Mouse (Mus musculus): ENCODE data around the gene Cdhr2. TPM values are rescaled to one million over a fixed set of nuclear protein-coding genes. Genes with fewer than 3 reads are reported as not detected.
A peak's percentile ranks its signal among the peaks of the same experiment; 100 is the strongest.

The Cdhr2 gene
- total RNA-seq (2021), result under 1 TPM; 0.58 to 0.73 TPM
- long read RNA-seq, experiment 1, partial matches to known transcripts, result 1 of 1 reads
- long read RNA-seq, experiment 1, other reads (novel, unspliced or antisense), result 0 of 1 reads
- long read RNA-seq, experiment 2, result 0 reads

DNA sequence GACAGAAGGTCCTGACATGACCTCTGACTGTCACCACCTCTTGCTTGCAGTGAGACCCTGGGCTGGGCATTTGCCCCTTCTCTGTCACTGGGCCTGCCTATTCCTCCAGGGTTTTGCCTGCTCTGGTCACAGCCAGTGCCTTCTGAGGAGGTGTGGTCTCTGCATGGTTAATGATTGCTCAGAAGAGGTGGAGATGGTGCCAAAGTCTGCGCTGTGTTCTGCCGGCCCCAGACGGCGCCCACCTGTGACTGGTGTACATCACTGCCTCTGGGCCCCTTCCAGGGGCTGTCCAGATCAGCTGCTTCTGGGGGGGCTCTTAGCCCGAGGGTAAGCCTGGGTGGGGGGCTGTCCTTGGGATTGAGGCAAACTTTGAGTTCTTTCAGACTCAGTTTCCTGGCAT lies at the start of gene Cdhr2:
Cdhr2 (plus strand) TSS at position 219 of the 400 bp plus-strand sequence.
- DNase-seq (ENCODE audit: low spot score in 2 of 2), result no peak

- DNase-seq (ENCODE audit: low spot score in 2 of 2), result no peak
These were observed 40.4 kb upstream of the Cdhr2 start for GRCm38 (mm10) chr13:54660877-54661276.

DNA sequence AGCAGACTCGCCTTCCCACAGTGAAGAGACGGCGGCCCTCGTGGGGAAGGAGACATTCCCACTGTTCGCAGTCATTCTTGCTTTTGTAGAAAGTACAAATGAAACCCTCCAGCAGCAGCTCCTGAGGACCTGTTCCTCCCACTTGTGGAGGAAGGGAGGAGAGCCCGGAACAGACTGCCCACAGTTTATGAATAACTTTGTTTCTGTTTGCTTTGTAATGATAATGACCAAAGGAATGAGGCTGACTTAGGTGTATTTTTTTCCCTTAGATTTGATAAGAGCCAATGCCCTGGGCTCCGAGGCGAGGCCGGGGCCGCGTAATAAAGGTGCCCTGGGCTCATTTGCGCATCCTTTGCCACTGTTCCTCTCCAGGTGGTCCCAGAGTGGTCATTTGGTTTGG lies 39.9 kb upstream of the Cdhr2 start:
- DNase-seq (ENCODE audit: low spot score in 2 of 2), result no peak

DNA sequence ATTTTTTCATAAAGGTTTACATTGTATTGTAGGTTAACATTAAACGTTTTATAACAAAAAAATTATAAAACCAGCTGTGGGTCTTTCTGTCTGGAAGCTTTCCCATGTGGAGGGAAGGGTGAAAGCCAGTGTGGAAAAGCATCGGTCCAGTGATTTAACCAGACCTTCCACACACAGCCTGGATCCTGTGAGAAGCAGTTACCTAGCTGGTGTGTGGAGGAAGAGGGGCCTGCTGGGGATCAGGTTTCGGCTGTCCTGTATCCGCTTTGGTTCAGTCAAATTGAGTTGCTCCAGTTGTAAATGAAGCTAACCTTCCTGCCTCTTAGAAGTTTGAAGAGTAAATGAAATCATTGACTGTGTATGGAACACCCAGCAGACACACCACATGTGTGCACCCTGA lies 37.3 kb upstream of the Cdhr2 start:
- DNase-seq (ENCODE audit: low spot score in 2 of 2), result no peak

GRCm38 (mm10) chr13:54664509-54664908 lies 36.8 kb upstream of the Cdhr2 start:
- no peak for DNase-seq (ENCODE audit: low spot score in 2 of 2)

DNA sequence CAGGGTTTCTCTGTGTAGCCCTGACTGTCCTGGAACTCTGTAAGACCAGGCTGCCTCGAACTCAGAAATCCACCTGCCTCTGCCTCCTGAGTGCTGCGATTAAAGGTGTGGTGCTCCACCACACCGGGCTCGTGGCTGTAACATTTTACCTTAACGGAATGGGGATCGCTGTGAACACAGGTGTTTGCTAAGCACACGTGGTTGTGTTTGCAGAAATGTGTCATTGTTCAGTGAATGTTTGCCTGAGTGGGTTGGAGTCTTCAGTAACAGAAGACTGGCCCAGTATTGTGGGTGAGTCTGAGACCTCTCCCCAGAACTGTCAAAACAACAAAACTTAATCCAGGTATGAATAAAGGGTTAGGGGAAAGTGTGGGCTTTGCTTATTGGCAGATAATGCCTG lies 36.2 kb upstream of the Cdhr2 start:
- DNase-seq (ENCODE audit: low spot score in 2 of 2), result no peak

- DNase-seq (ENCODE audit: low spot score in 2 of 2), result no peak
These were observed 30.8 kb upstream of the Cdhr2 start for GRCm38 (mm10) chr13:54670491-54670890.

- DNase-seq (ENCODE audit: low spot score in 2 of 2), result no peak
These were observed 25.2 kb upstream of the Cdhr2 start for GRCm38 (mm10) chr13:54675895-54676590.

DNA sequence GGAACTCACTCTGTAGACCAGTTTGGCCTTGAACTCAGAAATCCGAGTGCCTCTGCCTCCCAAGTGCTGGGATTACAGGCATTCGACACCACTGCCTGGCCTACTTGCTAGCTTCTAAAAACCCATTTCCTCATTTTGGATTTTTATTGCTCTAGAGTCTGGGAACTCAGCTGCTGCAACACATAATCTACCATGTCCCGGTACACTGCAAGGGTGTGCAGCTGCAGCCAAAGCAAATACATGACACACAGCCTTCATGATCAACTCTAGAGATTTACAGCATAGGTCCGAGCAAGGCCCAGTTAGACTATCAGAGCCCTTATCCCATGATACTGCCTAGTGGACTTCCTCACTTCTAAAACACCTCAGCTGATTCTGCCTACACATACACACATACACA lies 23.0 kb upstream of the Cdhr2 start:
- DNase-seq (ENCODE audit: low spot score in 2 of 2), result no peak

- DNase-seq (ENCODE audit: low spot score in 2 of 2), result no peak
These were observed 20.9 kb upstream of the Cdhr2 start for GRCm38 (mm10) chr13:54680184-54680853.

- DNase-seq (ENCODE audit: low spot score in 2 of 2), result no peak
These were observed 20.0 kb upstream of the Cdhr2 start for GRCm38 (mm10) chr13:54681291-54681690.

- no peak for DNase-seq (ENCODE audit: low spot score in 2 of 2)
These were observed 18.0 kb upstream of the Cdhr2 start for GRCm38 (mm10) chr13:54683301-54683700.

DNA sequence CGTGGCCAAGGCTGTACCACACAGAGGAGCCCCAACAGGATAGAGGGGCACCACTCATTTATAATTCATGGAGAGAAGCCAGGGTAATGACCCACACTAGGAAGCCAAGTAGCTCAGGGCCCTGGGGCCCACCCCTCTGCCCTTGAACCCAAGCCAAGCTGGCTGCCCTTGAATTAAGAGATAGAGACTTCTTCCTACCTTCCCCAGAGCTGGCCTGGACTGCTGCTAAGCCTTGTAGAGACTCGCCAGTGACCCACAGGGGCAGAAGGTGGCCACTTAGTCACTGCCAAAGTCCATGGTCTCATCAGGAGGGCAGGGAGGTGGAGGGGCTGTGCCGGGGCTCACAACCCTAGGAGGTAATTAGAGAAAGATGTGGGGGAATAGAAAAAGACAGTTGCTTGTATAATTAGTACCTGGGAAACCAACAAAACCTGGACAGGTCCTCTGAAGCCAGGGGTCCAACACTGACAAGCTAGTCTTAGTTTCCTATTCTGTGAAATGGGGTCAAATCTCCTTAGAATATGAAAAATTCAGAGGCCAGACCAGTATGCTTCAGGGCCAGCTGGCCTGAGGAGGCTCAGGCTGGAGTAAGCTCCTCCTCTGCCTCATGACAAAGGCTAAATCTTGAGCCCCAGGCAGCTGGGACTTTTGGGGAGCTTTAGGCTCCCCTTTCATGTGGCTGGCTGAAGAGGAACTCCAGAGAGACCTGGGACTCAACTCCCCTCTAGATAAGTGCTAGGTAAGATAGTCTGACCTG lies 16.9 kb upstream of the Cdhr2 start:
- DNase-seq (ENCODE audit: low spot score in 2 of 2), result no peak

DNA sequence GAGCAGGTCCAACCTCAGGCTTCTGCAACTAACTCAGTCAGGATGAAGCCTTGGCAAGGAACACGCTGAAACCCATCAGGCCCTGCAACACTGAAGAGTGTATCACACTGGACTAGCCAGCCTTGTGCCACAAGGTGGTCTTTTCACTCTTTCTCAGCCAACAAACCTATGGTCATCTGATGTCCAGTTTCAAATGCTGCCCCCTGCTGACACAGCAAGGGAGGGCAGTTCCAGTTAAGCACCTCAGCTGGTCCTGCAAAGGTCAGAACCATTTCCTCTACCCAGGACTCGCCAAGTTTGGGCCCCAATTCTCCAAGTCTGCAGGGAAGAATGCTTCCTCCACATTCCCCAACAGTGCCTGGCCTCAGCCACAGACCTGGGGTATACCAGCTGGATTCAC lies 16.1 kb upstream of the Cdhr2 start:
- DNase-seq (ENCODE audit: low spot score in 2 of 2), result peak in 1 of 2 experiments; percentile 35

DNA sequence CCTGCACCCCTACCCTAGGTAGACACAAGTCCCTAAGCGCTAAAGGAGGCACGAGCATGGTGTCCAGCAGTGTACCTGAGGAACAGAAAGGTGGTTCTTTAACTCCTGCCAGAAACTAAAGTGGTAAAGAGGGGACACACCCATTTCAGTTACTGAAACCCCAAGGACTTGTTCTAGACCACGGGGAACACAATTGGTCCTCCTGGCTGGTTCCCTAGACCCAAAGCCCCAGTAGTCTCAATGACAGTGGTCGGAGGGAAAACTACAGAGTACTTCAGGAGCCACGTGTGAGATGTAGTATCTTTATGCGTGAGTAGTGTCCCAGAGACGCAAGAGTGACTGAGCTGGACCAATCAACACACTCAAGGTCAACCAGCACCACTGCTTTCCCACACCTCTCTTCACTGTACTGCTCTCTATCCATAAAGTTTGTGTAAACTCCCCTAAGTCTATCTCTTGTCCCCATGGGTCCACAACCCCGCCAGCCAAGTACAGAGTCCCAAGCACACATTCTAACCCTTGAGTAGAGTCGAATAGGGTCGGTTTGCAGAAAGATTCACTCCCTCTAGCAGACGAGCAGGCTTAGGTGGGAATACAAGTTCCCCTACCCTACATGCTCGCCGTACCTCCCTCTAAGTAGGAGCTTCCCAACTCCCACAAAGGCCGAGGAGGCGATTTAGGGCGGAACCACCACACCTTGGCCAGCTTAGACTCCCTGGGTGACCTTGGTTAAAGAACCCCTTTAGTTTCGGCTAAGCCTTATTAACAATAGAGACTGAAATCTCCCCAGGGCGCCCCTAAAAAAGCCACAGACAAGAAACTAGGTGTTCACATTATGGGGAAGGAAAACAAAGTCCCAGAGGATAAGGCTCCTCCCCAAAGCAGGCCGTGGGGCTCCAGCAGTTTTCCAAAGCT lies 14.9 kb upstream of the Cdhr2 start:
- no peak for DNase-seq (ENCODE audit: low spot score in 2 of 2)

DNA sequence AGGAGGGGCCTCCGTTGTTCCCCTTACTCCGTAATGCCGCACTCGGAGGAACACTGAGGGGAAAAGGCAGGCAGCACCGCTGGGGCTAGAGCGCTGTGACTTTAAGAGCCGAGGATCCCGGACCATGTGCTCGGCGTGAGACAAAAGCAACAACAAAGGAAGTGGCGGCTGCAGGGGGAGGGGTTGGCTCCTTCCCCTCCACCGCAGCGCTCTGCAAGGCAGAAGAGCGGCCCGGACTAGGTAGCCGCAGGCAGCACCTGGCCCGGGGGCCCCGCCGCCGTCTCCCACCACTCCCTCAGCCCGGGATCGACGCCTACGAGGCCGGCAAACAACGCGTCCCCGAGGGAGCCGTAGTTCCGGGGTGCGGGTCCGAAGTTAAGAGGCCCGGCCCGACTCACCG lies 14.2 kb upstream of the Cdhr2 start:
- peak; percentile 68 to 72 for DNase-seq (ENCODE audit: low spot score in 2 of 2)

DNA sequence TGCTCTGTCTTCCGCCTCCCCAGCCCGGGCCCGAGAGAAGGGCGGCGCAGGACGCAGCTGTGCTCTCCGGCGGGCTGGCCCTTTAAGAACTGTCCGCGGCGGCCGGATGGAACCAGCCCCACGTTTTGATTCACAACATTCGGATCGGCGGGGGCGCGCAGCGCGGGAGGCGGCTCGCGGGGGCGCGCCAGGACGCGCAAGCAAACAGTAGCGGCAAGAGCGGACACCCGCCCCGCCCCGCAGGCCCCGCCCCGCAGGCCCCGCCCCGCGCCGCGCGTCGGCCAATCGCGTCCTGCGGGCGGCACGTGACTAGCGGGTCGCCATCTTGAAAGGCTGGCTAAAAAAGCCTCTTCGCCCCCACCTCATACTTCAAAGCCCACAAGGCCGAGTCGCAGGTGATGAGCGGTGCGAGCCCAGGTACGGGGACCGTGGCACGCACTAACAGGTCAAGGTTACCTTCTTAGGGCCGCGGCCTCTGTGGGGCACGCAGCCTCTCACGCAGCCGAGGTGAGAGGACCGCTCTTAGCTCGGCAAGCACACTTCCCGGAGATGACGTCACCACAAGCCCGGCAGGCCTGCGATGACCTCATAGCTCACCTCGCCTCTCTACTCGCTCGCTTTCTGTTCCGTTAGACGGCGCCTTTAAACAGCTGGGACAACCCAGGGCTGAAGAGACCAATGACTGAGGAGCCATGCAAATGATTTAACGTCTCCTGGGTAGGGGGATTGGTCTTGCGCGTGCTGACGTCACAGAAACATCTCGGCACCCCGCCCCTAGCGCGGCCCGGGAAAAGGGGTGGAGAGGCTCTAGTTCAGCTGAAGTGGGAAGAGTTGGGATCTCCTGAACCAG lies 13.5 kb upstream of the Cdhr2 start:
- DNase-seq (ENCODE audit: low spot score in 2 of 2), result peak; percentile 96 to 98

DNA sequence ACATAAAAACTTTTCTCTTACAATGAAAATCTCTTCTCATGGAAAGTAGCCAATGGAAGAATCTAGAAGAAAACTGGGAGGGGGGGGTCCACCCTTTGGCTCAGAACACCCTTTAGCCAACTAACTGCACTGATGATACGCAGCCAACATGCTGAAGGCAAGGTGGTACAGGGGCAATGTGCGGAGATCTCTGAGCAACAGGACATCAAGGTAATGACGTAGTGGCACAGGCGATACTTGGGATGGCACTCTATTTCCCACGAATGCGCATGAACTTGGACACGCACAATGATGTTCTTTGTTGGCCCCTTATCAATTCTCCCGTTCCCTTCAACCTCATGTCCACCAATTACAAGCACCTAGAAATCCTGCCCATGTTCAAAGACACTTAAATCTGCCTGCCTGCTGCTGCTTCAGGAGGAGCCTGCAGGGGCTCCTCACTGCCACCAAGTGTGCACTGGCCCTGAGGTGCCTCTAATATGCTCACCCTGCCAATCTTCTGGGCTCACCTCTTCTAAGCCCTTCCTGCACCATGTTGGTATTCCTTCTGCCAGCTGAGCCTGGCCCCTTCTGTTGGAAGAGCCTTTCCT lies 11.0 kb upstream of the Cdhr2 start:
- DNase-seq (ENCODE audit: low spot score in 2 of 2), result no peak

GRCm38 (mm10) chr13:54691737-54692136 lies 9.5 kb upstream of the Cdhr2 start:
- no peak for DNase-seq (ENCODE audit: low spot score in 2 of 2)
